Mouse (Mus musculus): ENCODE measurements around the gene Fstl1.
A peak's percentile ranks its signal among the peaks of the same experiment; 100 is the strongest.

Fstl1 gene

DNA sequence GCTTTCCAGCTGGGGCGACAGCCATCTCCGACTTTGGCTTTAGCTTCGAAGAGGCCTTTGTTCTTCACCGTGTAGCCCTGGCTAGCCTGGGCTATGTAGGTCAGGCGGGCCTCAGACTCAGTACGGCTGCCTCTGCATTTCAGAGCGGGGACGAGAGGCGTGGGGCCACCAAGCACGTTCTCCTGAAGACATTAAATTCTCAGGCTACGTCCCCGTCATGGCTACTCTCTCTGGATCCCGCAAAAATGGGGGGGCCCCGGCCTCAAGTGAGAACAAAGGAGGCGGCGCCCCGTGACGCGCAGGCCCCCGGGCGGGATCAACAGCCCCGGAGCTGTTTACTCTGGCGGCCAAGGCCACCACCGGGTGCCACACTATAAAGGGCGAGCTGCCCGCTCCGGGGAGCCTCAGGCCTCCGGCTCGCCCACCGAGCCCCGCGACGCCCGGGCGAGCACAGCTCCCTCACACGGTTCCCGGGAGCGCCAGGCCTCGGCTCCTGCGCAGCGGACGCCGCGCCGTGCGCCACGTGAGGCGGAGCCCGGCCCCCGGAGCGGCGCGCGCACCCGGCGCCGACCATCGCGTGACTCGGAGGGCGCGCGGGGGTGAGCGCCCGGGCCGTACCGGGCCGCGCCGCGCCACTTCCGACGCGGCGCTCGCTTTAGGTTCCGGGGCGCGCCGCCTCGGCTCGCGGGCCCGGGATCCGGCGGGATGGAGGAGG, 91.3 kb downstream of the Fstl1 start, which contains the start of gene Lrrc58:
Gene Lrrc58, plus strand, starts transcription at position 599 of the 715 bp plus-strand sequence.
- peak; percentile 91 to 97 for DNase-seq (ENCODE audit: inconsistent age in 2 of 2, low spot score in 1 of 2)

- DNase-seq (ENCODE audit: inconsistent age in 2 of 2, low spot score in 1 of 2): peak; percentile 54 to 83
These were observed 92.1 kb downstream of the Fstl1 start for GRCm38 (mm10) chr16:37868506-37869469.

DNA sequence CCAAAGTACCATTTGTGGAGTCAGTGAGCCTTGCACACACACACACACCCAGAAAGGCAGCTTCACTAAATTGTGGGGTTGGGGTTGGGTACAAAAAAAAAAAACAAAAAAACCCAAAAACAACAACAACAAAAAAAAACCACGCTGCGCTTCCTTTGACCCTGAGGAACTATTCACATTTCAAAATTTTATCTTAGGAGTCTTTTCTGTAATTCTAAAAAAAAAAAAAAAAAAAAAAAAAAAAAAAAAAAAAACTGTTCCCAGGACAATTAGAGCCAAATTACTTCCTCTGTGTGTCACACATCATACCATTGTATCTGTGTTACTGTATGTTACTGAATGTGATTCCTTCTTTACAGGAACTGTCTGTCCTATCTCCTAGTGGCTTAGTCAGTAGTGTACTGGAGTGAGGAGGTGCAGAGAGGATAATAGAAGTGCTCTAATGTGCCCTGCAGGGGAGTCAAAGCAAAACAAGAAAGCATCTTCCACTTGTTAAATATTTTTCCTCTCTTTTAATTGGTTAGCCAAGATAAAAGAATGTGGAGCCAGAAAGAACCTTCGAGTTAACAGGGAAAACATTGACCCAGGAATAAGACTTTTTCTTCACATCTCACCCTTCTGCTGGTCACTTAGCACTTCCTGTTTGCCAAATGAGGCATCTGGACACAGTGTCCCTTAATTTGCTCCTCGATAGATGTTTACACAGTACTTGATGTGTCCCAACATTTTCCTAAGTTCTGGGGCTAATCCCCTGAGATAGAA, 93.0 kb downstream of the Fstl1 start:
- peak in 1 of 2 experiments; percentile 80 for DNase-seq (ENCODE audit: inconsistent age in 2 of 2, low spot score in 1 of 2)

GRCm38 (mm10) chr16:37871112-37871715, 94.5 kb downstream of the Fstl1 start:
- peak; percentile 89 to 93 for DNase-seq (ENCODE audit: inconsistent age in 2 of 2, low spot score in 1 of 2)

DNA sequence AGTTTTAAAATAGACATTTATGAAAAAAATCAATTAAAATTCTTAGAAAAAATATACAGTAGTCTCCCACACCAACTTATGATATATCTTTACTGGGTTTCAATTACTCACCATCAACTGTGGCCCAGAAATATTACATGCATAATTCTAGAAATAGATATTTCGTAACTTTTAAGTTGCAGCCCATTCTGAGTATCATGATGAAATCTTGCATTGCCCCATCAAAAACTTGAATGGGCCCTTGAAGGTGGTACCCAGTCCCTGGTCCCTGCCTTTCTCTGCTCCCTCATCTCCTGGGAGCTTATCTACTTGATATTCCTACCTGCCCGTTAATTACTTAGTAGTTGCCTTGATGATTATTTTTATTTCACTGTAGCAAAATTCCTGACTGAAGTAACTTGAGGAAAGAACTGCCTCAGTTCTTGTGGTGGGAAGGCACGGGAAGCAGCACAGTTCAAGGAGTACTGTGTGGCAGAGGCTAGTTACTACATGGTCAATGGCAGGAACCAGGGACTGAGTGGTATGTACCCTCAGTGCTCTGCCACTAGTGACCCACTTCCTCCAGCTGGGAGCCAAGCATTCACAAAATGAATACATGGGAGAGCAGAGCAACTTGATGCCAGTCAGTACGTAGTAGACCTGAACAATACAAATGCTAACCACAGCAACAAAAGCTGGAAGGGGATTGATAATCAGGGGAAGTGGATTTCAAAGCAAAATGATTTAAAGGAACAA, 98.0 kb downstream of the Fstl1 start:
- peak in 1 of 2 experiments; percentile 78 for DNase-seq (ENCODE audit: inconsistent age in 2 of 2, low spot score in 1 of 2)

DNA sequence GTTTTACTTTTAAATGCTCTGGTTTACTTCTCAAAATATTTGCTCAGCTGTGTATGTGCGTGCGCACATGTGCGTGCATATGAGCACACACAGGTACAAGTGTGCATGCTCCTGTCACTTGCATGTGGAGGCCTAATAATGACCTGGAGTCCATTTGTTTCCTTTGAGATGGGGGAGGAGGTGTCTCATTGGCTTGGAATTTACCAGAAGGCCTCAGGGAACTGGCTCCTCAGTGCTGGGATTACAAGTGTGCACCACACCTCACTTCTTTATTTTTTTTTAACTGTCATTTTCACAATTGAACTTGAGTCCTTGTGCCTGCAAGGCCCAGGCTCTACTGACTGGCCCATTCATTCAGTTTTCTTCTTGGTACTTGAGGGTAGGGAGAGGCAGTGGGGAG, 100.7 kb downstream of the Fstl1 start:
- DNase-seq (ENCODE audit: inconsistent age in 2 of 2, low spot score in 1 of 2): no peak

DNA sequence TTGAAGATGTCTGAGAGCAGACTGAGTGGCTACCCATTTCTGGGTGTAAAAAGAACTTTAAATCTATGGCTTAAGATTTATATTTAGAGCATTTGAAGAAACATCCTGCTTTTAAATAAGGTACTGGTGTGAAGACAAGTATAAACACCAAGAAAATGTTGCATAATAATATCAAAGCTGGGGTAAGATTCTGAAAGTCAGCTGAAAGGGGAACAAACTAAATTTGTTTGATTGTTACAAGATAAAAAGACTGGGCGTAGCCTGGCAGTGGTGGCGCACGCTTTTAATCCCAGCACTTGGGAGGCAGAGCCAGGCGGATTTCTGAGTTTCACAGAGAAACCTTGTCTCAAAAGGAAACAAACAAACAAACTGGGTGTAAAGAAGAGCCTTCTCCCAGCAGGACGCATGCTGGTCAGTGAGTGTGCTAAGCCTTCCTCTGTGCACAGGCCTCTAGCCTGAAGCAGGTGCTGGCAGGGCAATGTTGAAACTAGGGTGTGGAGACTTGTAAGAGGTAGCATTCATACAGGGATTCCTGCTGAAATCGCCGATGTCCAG, 102.4 kb downstream of the Fstl1 start:
- DNase-seq (ENCODE audit: inconsistent age in 2 of 2, low spot score in 1 of 2): no peak

DNA sequence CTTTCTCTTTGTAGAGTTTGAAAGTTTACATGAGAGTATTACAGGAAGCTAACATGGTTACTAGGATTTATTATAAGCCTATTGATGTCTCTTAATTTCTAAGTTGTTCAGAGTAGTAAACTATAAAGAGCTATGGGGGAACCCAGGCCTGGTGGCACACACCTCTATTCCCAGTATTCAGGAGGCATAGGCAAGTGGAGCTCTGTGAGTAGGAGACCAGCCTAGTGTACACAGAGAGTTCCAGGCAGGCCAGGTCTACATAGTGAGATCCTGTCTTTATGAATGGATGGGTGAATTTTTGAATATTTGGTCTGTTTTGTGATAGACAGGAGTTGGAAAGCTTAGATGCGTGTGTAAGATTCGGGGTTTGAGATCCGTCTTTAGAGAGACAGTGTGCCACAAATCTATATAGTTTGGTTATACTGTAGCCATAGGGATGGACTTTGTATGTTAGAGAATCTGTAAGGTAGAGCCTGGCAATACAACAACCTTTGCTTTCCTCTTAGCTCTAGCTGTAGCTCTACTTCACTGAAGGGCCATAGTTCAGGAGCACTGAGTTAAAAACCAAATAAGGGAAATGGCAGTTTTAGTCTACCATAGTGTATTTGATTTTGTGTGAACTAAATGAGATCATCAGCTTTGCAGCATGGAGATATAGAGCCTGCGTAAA, 103.2 kb downstream of the Fstl1 start:
- DNase-seq (ENCODE audit: inconsistent age in 2 of 2, low spot score in 1 of 2): no peak

GRCm38 (mm10) chr16:37881168-37881567, 104.5 kb downstream of the Fstl1 start:
- DNase-seq (ENCODE audit: inconsistent age in 2 of 2, low spot score in 1 of 2): peak; percentile 66 to 82
